Mouse (Mus musculus) stomach, embryonic 16.5 days (tissue): ENCODE results near the gene Tmem160. TPM values are rescaled to one million over a fixed set of nuclear protein-coding genes. Genes with fewer than 3 reads are reported as not detected.

Experiments
- ATAC-seq: fragments of 200-750 bp; cut with Nextera tagmentation; 2 replicates; pipeline ENCODE4 v1.8.0; 2017; ENCODE audit warnings: moderate number of reproducible peaks, moderate TSS enrichment; ENCODE audit not compliant: insufficient read depth, low FRiP score
- H3K27ac ChIP-seq: fragments of 300-500 bp; sonication (generic); 2 replicates; pipeline ENCODE4 v1.5.1; 2014; ENCODE audit warnings: low read length
- H3K27me3 ChIP-seq: fragments of 300-500 bp; sonication (generic); 2 replicates; pipeline ENCODE4 v1.6.1; 2014; ENCODE audit warnings: low read length, control low read depth, mixed read lengths; ENCODE audit not compliant: control insufficient read depth, insufficient read depth
- H3K36me3 ChIP-seq: fragments of 300-500 bp; sonication (generic); 2 replicates; pipeline ENCODE4 v1.6.1; 2014; ENCODE audit warnings: low read length; ENCODE audit not compliant: control insufficient read depth, insufficient read depth
- H3K4me1 ChIP-seq: fragments of 300-500 bp; sonication (generic); 2 replicates; pipeline ENCODE4 v1.6.1; 2014; ENCODE audit warnings: low read length, control low read depth, mixed read lengths; ENCODE audit not compliant: control insufficient read depth, insufficient read depth
- H3K4me2 ChIP-seq: fragments of 300-500 bp; sonication (generic); 2 replicates; pipeline ENCODE4 v1.6.1; 2014; ENCODE audit warnings: low read depth, low read length, mixed read lengths
- H3K4me3 ChIP-seq: fragments of 300-500 bp; sonication (generic); replicated peaks from 2 replicates; pipeline ENCODE4 v1.5.1; 2014; ENCODE audit warnings: mild to moderate bottlenecking, low read length
- H3K9ac ChIP-seq: fragments of 300-500 bp; sonication (generic); 2 replicates; pipeline ENCODE4 v1.6.1; 2014; ENCODE audit warnings: low read length
- H3K9me3 ChIP-seq: fragments of 300-500 bp; sonication (generic); replicated peaks from 2 replicates; pipeline ENCODE4 v1.6.1; 2016; ENCODE audit warnings: low read length, control low read depth; ENCODE audit not compliant: control insufficient read depth
- WGBS: fragments of 180-500 bp; shearing (Covaris S2); extraction: QIAGEN DNeasy Blood & Tissue Kit; methylation state at CpG from one replicate; pipeline ENCODE4 v1.1.7; 2014; 5-methylcytosine and 5-hydroxymethylcytosine counted together
- polyA plus RNA-seq: library from polyadenylated mRNA; unstranded; fragments of >200 nt; fragmentation: Nextera tagmentation; extraction: Ambion mirVana; gene quantifications from 2 replicates; pipeline ENCODE4 v1.2.1, GENCODE M21; 2015

Tmem160 gene
- polyA plus RNA-seq, 1 experiment from 2014 or later: 44.2 TPM

- no peak overlapping the region for H3K4me3 ChIP-seq
- no peak overlapping the region for H3K9ac ChIP-seq
- no peaks in the 10 kb centered on the region for H3K9me3 ChIP-seq
- H3K27ac ChIP-seq: no peak overlapping the region
- whole genome bisulfite sequencing: 25% methylated on average over 2 of the region's 2 CpGs
- H3K4me1 ChIP-seq: no peaks in the 10 kb centered on the region
- no peak overlapping the region for H3K4me2 ChIP-seq
- H3K27me3 ChIP-seq: no peaks in the 10 kb centered on the region
- peaks cover 10% of the 10 kb centered on the region for H3K36me3 ChIP-seq
- no peak for ATAC-seq
Measured at GRCm38 (mm10) chr7:16493361-16493760, 40.8 kb downstream of the Tmem160 start.

DNA sequence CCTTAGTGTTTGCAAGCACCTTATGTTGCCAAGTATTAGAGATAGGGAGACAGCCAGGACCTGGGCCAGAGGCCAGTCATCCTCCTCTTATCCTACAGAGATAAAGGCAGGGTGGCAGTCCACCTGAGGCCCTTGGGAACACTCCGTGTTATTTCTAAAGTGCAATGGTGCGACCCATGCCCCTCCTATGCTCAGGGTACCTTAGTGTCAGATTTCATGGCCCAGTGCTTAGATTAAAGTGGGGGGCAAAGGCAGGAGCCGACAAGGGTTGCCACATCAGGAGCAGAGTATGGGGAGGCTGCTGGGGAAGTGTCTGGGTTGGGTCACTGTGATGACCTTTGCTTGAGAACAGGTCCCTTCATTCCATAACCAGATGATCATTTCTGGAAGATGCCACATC lies 43.7 kb downstream of the Tmem160 start:
- WGBS: 76% methylated on average over 3 of the region's 3 CpGs
- no peak overlapping the region for H3K4me2 ChIP-seq
- H3K9ac ChIP-seq: no peak overlapping the region
- no peak overlapping the region for H3K27ac ChIP-seq
- peaks cover 10% of the 10 kb centered on the region for H3K36me3 ChIP-seq
- H3K4me3 ChIP-seq: no peak overlapping the region
- no peaks in the 10 kb centered on the region for H3K9me3 ChIP-seq
- H3K4me1 ChIP-seq: no peaks in the 10 kb centered on the region
- no peak for ATAC-seq
- H3K27me3 ChIP-seq: no peaks in the 10 kb centered on the region

- 83% methylated on average over 6 of the region's 6 CpGs for WGBS
- no peaks in the 10 kb centered on the region for H3K27me3 ChIP-seq
- H3K4me1 ChIP-seq: no peaks in the 10 kb centered on the region
- no peak overlapping the region for H3K27ac ChIP-seq
- H3K36me3 ChIP-seq: peaks cover 22% of the 10 kb centered on the region
- H3K9ac ChIP-seq: no peak overlapping the region
- no peak for ATAC-seq
- H3K4me3 ChIP-seq: no peak overlapping the region
- no peaks in the 10 kb centered on the region for H3K9me3 ChIP-seq
- H3K4me2 ChIP-seq: no peak overlapping the region
Measured at GRCm38 (mm10) chr7:16499671-16500104, 47.1 kb downstream of the Tmem160 start.

GRCm38 (mm10) chr7:16501571-16501970 lies 49.0 kb downstream of the Tmem160 start:
- H3K4me1 ChIP-seq: no peaks in the 10 kb centered on the region
- 86% methylated on average over 4 of the region's 4 CpGs for WGBS
- no peaks in the 10 kb centered on the region for H3K27me3 ChIP-seq

GRCm38 (mm10) chr7:16504573-16505225 lies 52.1 kb downstream of the Tmem160 start:
- WGBS: 67% methylated on average over 2 of the region's 2 CpGs
- no peak for ATAC-seq
- no peaks in the 10 kb centered on the region for H3K27me3 ChIP-seq

More at GRCm38 (mm10) chr7:16501571-16501970, 49.0 kb downstream of the Tmem160 start:
- H3K9me3 ChIP-seq: no peaks in the 10 kb centered on the region
- H3K4me3 ChIP-seq: no peak overlapping the region
- H3K27ac ChIP-seq: no peak overlapping the region
- peaks cover 17% of the 10 kb centered on the region for H3K36me3 ChIP-seq
- no peak overlapping the region for H3K9ac ChIP-seq
- no peak overlapping the region for H3K4me2 ChIP-seq
- ATAC-seq: no peak

More at GRCm38 (mm10) chr7:16504573-16505225, 52.1 kb downstream of the Tmem160 start:
- Histone ChIP-seq H3K27ac (no peak overlapping the region), H3K9me3 (no peaks in the 10 kb centered on the region), H3K4me3 (no peak overlapping the region), H3K4me2 (no peak overlapping the region), H3K9ac (no peak overlapping the region), H3K36me3 (0 out of 2 replicates have a peak, but pooled peaks cover 13% of the 10 kb centered on the region), H3K4me1 (no peaks in the 10 kb centered on the region)

Other genes starting within 250 kb of the Tmem160 start
- 34.3 and 36.6 TPM in 2 replicates for gene Dhx34, start 230.7 kb upstream of the Tmem160 start, polyA plus RNA-seq
- gene C5ar2, start 208.6 kb upstream of the Tmem160 start, polyA plus RNA-seq: 0.21 and 0.30 TPM in 2 replicates
- 4.6 and 4.8 TPM in 2 replicates for gene C5ar1, start 193.2 kb upstream of the Tmem160 start, polyA plus RNA-seq
- gene Inafm1, start 179.2 kb upstream of the Tmem160 start, polyA plus RNA-seq: 11.8 and 12.8 TPM in 2 replicates
- 16.7 and 18.8 TPM in 2 replicates for gene Ccdc9, start 166.0 kb upstream of the Tmem160 start, polyA plus RNA-seq
- 3.7 and 4.1 TPM in 2 replicates for gene Bbc3, start 144.4 kb upstream of the Tmem160 start, polyA plus RNA-seq
- gene Sae1, start 65.0 kb upstream of the Tmem160 start, polyA plus RNA-seq: 256 and 262 TPM in 2 replicates
- gene Zc3h4, start 51.9 kb upstream of the Tmem160 start, polyA plus RNA-seq: 9.7 and 10.4 TPM in 2 replicates
- gene Npas1, start 24.9 kb downstream of the Tmem160 start, polyA plus RNA-seq: 0.19 and 0.26 TPM in 2 replicates
- gene Arhgap35, start 162.2 kb downstream of the Tmem160 start, polyA plus RNA-seq: 10.7 and 11.4 TPM in 2 replicates
- not detected in 2 replicates for gene Ceacam15, start 222.9 kb downstream of the Tmem160 start, polyA plus RNA-seq